Mouse (Mus musculus): ENCODE measurements at regions not wholly inside any gene's neighbourhood (a gene's known extent, or its start where the extent isn't known, plus 50 kb on each side); places are given as distances from the start of the nearest gene placed in this dataset.

DNA sequence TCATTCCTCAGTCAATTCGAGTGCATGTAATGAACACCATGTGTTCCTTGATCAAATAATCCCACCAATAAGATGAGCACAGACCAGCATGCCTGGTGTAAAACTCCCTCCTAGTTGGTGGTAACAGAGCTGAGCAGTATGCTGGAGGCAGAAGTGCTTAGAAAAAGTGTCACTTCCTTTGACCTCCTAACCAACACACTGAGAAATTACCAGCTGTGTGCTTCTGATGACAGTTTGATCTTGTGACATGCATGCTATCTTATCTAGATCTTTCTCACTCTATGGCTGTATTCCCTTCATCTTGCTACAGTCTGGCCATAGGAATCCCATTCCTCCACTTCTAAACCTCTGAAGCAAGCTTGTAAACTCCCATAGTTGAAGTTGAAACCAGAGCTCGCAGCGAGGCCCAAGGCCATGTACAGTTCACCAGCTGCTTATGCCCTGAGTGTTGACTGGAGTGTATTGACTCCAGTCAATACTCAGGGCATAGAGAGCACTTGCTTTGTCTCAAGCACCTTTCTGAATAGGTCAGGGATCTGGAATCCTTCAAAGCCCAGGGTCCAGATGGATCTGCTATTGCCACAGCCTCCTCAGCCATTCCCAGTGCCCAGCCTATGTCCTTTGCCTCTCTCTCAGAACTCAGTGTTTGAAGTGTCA, 286.5 kb upstream of the 1700056E22Rik start:
- no peak for DNase-seq (ENCODE audit: extremely low read depth, low read depth, low spot score)

DNA sequence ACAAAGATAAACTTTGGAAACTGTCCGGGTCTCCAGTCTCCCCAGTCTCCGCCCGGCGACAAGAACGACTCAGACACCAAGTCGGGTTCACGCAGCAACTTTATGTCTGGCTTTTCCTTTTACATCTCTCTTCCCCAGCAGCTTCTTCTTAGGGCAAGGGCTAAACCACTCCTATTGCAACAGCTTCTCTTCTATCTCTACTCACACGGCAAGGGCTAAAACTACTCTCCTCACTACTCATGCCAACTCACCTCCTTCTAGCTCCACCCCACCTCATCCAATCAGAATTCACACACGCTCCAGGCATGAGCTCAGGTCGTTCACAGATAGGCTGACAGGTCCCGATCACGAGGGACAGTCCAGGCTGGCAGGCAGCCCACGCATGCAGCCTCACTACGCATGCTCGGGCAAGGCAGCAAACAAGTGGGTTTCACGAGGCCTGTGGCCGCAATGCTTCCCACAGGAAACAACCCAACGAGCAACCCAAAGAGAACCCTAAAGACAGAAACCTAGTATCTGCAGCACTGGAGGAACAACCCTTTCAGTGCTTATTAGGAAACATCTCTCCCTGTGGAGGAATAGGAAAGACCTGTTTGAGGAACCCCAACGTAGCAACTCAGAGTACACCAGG, 276.2 kb upstream of the 1700056E22Rik start:
- DNase-seq (ENCODE audit: extremely low read depth, low read depth, low spot score), result no peak

GRCm38 (mm10) chr1:184304813-184305212, 270.7 kb upstream of the 1700056E22Rik start:
- no peak for DNase-seq (ENCODE audit: extremely low read depth, low read depth, low spot score)

- DNase-seq (ENCODE audit: extremely low read depth, low read depth, low spot score), result no peak
These were observed 270.1 kb upstream of the 1700056E22Rik start for GRCm38 (mm10) chr1:184304204-184304603.

- no peak for DNase-seq (ENCODE audit: extremely low read depth, low read depth, low spot score)
These were observed 264.6 kb upstream of the 1700056E22Rik start for GRCm38 (mm10) chr1:184298701-184299100.

DNA sequence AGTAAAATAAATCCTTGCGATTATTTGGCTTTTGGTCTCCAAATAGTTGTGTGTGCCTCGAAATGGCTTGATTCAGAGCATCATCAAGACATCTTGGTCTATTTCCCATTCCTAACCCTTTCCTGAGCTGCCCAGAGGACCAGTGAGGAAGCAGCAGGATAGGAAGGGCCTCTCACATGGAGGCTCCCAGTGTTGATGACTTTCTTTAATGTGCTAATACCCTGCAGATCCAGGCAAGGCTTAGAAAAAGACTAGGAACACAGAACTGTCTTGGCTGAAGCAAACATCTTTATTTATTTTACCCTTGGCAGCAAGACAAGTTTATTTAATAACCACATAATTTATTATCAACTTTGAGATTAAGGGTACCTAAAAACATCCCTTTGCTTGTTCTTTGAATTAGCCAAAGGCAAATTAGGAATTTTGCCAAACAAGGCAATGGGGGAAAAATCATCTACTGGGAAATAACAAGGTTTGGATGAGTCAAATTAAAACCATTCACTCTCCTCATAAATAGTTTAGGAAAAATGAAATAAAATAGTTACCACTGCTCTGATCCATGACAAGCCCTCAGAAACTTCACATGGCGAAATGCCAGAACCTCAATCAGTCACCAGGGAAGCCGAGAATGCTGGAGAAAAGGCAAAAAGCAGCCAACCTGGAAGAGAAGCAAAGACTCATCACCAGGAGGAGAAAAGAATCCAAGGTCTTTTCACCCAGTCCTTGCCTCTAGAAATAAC, 263.1 kb upstream of the 1700056E22Rik start:
- DNase-seq (ENCODE audit: extremely low read depth, low read depth, low spot score), result no peak

- DNase-seq (ENCODE audit: extremely low read depth, low read depth, low spot score), result no peak
These were observed 257.0 kb upstream of the 1700056E22Rik start for GRCm38 (mm10) chr1:184291129-184291528.

DNA sequence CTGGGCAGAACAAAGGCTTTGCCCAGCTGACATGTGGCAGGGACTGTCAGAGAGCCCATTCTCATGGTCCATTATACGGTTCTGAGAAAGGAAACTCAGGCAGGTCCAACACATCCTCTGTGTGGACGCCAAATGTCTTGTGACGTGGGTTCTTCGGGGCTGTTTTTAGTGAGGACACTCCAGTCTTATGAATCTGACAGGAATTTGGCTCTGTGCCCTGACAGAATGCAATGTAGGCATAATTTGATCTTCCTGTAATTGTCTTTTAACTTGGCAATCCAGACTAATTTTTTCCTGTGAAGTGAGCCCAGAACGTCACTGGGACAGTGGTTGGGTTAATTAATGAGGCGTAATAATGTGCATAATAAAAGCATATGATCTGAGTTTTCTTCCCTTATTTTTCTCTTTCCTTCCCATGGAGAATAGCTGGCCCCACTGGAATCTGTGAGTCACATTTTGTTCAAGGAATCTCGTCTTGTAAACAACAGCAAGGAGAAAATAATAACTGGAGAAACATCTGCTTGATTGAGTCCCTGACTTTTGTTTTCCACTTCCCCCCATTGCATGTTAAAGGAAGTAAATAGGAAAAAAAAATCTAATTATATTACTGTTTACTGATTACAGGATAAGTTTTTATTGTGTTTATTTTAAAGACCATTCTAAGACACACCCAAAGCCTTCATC, 255.8 kb upstream of the 1700056E22Rik start:
- DNase-seq (ENCODE audit: extremely low read depth, low read depth, low spot score), result no peak

GRCm38 (mm10) chr1:184281768-184282167, 247.7 kb upstream of the 1700056E22Rik start:
- no peak for DNase-seq (ENCODE audit: extremely low read depth, low read depth, low spot score)

- no peak for DNase-seq (ENCODE audit: extremely low read depth, low read depth, low spot score)
These were observed 245.2 kb upstream of the 1700056E22Rik start for GRCm38 (mm10) chr1:184279263-184279662.

- DNase-seq (ENCODE audit: extremely low read depth, low read depth, low spot score), result no peak
These were observed 242.9 kb upstream of the 1700056E22Rik start for GRCm38 (mm10) chr1:184277001-184277400.

GRCm38 (mm10) chr1:184275877-184276276, 241.8 kb upstream of the 1700056E22Rik start:
- DNase-seq (ENCODE audit: extremely low read depth, low read depth, low spot score), result no peak

GRCm38 (mm10) chr1:184275396-184275795, 241.3 kb upstream of the 1700056E22Rik start:
- DNase-seq (ENCODE audit: extremely low read depth, low read depth, low spot score), result no peak

- no peak for DNase-seq (ENCODE audit: extremely low read depth, low read depth, low spot score)
These were observed 240.6 kb upstream of the 1700056E22Rik start for GRCm38 (mm10) chr1:184274704-184275103.

GRCm38 (mm10) chr1:184273722-184274121, 239.6 kb upstream of the 1700056E22Rik start:
- DNase-seq (ENCODE audit: extremely low read depth, low read depth, low spot score), result no peak

GRCm38 (mm10) chr1:184271254-184271653, 237.2 kb upstream of the 1700056E22Rik start:
- DNase-seq (ENCODE audit: extremely low read depth, low read depth, low spot score), result no peak

DNA sequence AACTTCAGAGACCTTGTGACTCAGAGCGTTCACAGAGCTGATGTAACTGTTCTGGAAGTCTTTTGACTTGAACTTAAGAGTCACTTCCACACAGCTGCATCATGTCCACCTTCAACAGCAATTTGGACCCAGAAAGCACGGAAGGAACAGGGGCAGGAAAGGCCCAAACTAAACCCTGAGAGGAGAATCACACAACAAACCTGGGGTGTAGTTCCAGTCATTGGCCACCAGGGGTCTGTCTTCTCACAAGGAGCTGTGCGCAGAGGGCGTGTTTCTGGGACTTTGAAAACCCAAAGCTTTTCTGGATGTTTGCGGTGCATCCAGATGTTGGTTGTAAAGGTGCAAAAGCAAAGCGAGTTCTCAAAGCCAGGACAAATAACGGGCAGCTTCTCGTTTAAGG, 231.9 kb upstream of the 1700056E22Rik start:
- no peak for DNase-seq (ENCODE audit: extremely low read depth, low read depth, low spot score)

DNA sequence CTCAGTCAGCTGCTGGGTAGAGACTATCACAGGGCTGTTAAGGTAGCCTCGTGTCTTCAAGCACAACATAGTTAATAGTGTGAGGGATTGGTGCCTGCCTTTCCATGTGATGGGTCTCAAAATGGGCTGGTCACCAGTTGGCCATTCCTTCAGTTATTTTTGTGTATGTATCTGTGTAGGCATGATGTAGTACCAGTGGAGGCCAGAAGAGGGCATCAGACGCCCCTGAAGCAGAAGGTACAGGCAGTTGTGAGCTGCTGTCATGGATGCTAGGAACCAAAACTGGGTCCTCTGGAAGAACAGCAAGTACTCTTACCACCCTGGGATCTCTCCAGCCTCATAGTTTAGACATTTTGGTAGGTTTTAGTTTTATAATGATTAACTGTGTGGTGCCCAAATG, 228.9 kb upstream of the 1700056E22Rik start:
- DNase-seq (ENCODE audit: extremely low read depth, low read depth, low spot score), result no peak

DNA sequence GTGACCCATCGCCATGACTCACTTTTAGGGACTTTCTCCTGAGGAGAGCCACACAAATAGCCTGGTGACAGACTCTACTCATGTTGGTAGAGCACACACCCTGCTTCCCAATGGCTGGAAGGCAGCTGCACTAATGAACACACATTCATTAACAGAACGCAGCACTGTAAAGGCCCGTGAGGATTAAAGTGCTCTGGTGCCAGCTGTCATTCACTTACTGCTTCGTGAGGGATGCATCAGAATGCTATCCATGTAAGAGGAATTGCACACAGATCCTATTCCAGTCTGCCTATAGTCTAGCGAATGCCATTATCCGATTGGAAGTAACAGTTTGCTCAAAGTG, 227.3 kb upstream of the 1700056E22Rik start:
- no peak for DNase-seq (ENCODE audit: extremely low read depth, low read depth, low spot score)

- DNase-seq (ENCODE audit: extremely low read depth, low read depth, low spot score), result no peak
These were observed 226.8 kb upstream of the 1700056E22Rik start for GRCm38 (mm10) chr1:184260722-184261384.

DNA sequence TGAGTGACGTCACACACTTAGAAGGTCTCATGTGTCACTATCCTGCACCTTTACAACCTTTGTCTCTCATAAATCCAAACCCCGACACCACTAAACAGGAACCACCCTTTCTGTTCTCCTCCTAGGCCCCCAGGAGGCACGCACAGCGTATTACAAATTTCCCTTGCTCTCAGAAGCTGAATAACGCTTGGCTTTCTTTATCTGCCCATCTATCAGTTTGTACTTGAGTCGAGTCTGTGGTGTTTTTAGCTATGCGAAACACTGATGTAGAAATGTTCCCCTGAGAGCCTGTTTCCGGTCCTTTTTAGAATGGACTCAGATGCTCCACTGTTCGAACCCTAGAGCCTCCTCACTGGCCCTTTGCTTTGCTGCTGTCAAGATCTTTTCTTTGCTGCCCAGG, 225.8 kb upstream of the 1700056E22Rik start:
- no peak for DNase-seq (ENCODE audit: extremely low read depth, low read depth, low spot score)

Measured in fat pad, adult 2 months (tissue).